Mouse (Mus musculus) mouse embryonic stem cell (cell line): ENCODE data around the gene Cuedc1.

Experiments used
- in situ Hi-C, 2 experiments: fragments of 300-500 bp; cut with MboI; formaldehyde crosslinking; loops; 1 replicate in 1 of 2; 3 replicates in 1 of 2; pipeline ENCODE4 v1.14.3; 2019 to 2020; ENCODE audit warnings: low sequenced_read_pairs in 2 of 2, low pct_unique_long_range_greater_than_20kb in 1 of 2, mixed read lengths in 1 of 2; ENCODE audit not compliant: unreplicated experiment in 1 of 2

Cuedc1 gene

DNA sequence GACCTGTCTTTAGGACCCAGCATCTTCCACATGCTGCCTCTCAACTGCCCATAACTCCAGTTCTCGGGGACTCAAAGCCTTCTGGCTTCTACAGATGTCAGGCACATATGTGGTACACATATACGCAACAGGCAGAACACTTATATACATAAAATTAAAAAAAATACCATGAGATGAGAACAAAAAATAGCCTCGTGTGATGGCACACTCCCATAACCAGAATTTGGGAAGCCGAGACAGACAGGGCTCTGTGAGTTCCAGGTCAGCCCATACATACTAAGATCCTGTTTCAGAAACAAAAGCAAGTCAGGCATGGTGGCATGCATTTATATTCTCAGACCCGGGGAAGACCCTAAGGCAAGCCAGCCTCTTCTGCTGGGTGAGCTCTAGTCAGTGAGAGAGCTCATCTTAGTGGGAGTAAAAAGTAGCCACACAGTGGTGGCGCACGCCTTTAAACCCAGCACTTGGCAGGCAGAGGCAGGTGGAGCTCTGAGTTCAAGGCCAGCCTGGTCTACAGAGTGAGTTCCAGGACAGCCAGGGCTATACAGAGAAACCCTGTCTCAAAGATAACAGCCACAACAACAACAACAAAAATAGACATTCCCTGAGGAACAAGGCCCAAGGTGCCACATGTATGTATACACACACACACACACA is 14.9 kb downstream of the Cuedc1 start:
- in situ Hi-C loops, result no loop called here

DNA sequence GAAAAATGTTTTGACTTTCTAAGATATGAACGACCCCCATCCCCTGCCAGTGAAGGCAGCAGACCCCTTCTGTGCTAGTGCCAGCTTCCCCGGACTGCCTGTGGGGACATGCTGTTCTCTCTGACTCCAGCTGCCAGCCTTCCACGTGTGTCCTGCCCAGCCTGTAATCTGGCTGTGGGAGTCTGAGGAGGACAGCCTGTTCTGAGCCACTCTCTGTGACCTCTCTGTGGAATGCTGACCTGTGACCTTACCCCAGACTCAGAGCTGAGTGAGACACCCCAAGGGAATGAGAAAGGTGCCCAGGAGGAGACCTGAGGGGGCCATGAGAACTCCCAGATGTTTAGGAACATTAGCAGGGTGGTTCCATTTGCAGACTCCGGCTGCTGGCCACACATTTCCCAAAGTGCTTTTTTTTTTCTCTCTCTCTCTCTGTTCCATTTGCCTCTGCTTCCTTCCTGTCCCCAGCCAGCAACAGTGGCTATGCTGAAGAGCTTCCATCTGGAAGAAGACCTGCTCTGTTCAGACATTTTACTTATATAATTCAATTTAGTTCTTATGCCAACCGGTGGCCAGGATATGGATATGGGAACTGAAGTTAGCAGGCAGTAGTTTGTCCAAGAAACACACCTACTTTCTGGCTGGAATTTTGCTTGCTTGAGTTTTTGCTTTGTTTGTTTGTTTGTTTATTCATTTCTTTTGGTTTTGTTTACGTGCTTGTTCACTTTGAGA is 15.8 kb downstream of the Cuedc1 start:
- in situ Hi-C loops, result no loop called here

DNA sequence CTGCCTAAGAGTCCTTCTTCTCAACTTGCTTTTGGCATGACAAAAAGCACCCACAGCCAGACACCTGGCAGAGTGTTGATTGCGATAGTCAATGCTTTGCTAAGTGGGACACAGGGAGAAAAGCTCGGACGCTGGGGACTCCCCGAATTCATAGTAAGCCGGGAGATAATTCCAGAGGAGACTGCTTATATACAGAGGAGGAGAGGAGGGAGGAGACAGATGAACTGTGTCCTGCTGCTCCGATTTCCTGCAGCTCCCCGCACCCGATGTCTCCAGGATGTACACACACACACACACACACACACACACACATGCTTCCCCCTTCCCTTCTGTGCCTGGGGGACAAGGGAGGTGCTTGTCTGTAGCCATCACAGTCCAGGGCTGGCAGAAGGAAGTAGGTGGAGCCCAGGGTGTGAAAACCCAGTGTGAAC is 17.0 kb downstream of the Cuedc1 start:
- in situ Hi-C loops, result no loop called here

DNA sequence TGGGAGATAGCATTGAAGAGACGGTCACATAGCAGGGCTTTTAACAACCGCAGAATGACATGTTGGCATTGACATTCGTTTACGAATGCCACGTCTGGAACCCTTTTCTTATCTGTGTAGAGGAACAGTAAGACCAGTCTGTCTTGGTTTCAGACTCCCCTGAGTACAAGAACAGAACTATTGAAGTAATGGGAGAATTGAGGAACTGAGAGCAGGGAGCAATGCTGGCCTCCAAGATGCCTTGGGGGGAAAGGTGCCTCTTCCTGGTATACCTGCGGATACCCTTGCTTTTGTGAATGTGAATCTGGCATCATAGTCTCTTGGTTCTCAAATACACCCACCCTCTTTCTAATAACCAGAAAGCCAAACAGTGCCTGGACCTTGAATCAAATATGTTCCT is 18.7 kb downstream of the Cuedc1 start:
- in situ Hi-C loops, result no loop called here

DNA sequence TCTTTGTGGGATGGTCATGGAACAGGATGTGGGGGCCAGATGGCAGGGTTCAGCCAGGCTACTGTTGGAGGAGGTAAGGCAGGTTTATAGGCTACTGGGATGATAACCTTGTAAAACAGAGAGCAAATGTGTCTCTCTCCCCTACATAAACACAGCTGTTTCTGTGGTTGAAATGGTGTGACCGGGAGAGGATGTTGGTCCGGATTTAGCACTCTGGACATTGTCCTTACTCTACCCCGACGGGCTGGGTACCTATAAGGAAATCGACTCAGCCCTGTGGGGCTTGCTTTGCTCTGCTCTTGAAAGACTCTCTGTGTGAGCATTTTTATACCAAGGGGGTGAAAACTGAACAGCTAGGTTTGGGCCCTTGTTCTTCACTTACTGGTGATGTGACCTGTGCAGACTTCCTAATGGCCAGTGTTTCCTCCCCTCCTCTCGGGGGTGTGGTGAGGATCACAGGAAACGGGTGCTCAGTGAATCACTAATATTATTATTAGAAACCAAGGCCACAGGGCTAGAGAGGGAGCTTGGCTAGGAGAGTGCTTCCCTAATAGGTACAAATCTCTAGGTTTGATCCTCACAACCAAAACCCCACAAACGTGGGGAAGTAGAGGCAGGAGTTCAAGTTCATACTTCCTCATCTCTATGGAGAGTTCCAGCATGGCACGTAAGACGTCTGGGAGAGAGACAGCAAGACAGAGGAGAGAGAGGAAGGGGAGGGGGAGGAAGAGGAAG is 19.7 kb downstream of the Cuedc1 start:
- in situ Hi-C loops, result no loop called here

DNA sequence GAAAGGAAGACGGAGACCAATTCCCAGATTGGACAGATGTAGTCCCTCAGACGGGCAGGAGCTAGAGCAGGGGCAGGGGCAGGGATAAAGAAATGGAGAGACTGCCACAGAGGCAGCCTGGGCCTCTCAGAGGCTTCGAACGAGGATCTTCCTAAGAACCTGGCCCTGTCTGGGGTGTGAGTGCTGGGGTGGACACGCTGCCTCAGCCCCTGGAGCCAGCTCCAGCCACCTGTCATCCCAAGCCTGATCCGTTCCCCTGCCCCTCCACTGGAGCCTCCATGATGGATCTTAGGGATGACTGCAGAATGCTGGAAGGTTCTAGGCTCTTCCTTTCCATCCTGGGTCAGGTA is 20.2 kb downstream of the Cuedc1 start:
- in situ Hi-C loops, result no loop called here

DNA sequence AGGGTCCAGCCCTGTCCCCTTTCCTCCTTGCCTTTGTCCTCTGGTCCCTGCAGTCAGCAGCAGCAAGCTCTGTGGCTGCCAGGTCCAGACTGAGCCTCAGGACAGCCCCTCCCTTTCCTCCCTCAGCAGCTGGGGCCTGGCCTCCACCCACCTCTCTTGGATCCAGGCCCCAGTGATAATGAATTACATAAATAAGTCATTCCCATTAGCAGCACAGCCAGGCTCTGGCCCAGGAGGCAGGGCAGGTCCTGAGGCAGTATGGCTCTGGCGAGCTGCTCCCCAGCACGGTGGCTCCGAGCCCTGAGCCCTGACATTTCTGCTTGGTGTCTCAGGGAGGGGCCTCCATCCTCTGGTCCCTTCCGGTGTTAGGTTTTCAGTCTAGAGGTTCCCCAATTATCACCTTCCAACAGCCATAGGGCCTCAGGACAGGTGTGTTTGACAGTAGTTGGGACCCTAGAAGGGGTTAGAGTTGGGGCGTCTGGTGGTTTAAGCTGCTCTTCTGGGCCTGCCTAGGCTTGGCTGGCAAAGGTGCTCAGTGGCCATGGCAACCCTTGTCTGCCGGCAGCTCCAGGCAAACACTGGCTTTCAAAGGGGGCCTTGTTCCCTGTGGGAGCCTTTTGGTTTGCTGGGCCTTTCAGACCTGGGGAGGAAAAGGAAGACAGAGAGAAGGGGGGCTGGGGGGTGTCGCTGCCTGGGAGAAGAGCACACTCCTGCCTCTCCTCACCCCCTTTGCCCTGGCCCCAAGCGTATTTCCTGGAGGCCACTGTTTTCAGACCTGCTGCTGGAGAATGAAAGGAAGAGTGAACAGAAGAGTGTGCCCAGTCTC is 21.2 kb downstream of the Cuedc1 start:
- in situ Hi-C loops, result no loop called here

DNA sequence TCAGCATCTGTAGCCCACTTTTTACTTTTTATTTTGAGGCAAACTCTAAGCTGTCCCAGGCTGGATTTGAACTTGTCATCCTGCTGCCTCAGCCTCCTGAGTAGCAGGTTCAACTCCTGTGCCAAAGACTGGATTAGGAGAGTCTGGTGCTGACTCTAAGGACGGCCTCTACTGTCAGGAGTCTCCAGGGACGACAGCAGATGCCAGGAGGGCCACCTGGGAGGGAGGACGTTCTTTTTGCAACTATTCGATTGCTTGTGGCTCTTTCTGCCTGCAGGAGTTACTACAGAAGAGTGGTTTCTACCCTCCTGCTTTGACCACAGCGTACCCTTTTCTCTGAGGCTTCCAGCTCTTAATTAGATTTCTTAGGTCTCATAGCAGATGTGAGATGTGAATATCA is 24.7 kb downstream of the Cuedc1 start:
- in situ Hi-C loops, result no loop called here

DNA sequence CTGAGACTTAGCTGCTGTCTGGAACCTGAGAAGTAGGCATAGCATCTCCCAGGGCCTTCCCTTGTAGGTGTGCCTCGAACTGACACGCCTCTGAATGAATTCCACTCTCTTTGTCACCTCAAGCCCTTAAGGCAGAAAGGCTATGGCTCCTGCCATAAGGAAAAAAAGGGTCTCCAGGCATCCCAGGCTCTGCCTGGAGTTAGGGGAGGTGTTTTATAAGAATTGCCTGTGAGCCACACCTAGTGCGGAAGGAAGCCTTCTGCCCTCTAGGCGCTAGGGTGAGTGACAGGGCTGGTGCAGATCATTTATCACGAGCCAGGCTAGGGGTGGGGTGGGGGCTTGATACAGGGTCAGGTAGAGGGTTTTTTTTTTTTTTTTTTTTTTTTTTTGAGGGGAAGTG is 25.2 kb downstream of the Cuedc1 start:
- in situ Hi-C loops, result no loop called here

DNA sequence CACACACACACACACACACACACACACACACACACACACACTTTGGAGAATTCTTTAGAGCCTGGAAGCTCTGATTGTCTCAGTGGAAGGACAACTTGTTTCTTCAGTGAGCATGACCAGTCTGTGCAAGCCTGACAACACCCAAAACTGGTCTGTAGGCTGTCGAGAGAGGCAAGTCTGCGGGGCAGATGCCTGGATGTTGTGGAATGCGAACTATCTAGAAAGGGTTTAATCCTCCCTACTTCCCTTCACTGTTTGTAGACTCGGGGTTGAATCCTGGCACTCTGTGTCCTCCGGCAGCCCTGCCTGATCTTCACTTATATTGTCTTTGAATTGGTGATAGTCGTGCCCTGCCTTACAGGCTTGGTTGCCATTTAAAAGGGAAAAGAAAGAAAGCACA is 25.9 kb downstream of the Cuedc1 start:
- in situ Hi-C loops, result no loop called here

DNA sequence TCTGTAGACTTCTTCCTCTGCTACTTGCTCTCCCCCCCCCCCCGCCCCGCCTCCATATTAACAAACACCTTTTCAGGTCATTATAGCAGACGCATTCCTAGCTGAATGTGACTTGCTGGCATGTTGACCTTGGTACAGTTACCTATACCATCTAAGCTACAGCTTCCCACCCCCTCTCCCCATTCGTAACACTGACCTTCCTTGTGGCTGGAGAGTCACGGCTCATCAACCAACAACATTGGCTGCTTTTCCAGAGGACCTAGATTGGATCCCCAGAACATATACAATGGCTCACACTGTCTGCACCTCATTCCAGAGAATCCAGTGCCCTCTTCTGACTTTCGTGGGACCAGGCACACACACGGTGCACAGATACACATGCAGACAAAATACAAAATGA is 27.6 kb downstream of the Cuedc1 start:
- in situ Hi-C loops, result no loop called here

DNA sequence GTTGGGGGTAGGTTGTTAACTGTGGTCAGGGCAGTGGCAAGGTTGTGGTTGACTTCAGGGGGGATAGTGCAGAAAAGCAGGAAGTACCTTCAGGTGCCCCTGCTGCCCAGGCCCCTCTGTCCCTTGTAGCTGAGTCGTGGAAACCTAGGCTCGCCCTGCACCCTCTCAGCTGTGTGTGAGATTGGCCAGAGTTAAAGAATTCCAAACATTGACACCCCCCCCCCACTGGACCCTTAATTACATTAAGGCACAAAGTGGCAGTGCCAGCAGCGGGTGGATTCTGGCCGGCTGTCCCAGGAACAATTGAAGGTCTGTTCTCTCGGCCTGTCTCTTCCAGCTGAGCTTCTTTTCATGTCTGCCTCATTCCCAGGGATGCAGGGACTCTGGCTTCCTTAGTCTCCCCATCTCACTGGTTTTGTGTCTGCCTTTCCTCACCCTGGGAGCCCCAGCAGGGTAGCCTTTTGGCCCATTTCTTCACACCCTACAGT is 28.5 kb downstream of the Cuedc1 start:
- in situ Hi-C loops, result no loop called here

DNA sequence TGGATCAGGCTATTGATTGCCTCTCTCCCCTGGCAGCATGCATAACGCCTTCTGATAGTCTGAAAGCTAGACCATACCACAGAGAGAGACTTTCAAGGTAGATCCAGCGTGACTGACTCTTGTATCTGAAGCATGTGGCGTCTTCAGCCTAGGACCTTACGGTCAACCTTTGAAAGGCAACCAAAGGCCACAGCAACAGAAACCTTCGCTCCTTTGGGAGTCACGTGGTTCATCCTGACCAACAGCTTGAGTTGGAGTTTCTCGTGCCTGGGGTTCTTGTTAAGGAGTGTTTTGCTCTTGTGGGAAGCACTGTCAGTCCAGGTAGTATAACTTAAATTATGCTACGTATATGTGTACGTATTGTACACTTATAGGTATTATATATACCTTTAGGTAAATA is 30.6 kb downstream of the Cuedc1 start:
- in situ Hi-C loops, result no loop called here

DNA sequence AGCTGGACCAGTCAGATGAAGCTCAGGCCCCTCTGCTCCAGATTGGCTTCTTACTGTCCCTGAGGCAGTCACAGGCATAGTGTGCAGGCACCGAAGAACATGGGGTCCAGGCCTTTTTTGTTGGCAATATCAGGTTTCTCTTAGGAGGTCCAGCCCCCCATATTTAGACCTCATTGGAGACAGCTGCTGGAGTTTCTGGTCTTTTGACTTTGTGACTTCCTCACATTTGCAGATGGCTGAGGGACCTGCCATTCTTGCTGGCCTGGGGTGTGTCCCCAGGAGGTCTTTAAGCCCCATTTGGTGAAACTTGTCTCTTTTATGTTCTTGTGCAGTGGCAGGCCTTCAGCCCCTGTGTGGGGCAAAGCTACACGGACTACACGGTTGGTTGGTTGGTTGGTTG is 31.4 kb downstream of the Cuedc1 start:
- in situ Hi-C loops, result no loop called here

DNA sequence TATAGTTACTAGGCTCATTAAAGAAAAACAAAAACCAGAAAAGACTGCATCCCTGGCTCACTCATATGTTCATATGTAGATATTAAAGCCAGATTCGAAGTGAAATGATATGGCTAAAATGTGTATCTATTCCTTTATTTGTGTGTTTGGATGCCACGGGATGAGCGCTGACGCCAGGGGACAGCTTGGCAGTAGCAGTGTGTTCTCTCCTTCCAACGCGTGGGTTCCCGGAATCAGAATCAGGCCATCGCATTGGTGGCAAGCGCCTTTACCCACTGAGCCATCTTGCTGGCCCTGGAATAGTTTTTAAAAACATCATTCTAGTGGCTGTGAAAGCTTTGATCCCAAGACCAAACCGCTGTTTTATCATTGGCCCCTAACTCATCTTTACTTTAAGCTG is 32.1 kb downstream of the Cuedc1 start:
- in situ Hi-C loops, result no loop called here

DNA sequence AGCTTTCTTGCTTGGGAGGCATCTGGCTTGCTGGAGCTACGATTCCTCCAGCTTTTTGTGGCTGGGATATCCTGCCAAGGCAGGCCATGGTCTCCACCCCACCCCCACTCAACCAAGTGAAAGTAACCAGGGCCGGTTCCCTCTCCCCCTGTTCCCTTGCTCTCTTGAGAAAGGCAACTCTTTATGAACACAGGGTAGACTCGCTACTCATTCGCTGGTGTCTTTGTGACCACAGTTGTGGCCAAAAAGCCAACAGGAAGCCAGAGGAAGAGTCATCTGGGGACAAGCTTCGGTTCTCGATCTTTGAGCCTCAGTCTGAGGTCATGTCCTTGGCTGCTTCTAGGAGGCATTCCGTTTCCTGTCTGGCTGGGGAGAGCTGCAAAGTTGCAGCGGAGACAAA is 34.0 kb downstream of the Cuedc1 start:
- in situ Hi-C loops, result no loop called here

DNA sequence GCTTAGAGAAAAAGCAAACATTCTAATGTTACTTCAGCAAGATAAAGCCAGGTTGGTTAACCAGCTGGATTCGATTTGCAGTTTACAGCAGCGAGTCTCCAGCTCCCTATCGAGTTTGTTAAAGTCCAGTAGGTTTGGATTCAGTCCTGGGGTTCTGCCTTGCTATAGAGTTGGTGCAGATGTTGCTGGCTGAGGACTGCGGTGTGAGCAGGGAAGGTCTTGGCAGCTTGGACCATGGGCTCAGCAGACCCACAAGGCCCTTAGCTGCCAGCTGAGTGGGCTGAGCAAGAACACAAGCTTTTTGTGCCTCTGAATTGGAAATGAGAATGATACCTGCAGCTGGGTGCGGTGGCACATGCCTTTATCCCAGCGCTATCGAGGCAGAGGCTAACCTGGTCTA is 37.4 kb downstream of the Cuedc1 start:
- in situ Hi-C loops, result no loop called here

DNA sequence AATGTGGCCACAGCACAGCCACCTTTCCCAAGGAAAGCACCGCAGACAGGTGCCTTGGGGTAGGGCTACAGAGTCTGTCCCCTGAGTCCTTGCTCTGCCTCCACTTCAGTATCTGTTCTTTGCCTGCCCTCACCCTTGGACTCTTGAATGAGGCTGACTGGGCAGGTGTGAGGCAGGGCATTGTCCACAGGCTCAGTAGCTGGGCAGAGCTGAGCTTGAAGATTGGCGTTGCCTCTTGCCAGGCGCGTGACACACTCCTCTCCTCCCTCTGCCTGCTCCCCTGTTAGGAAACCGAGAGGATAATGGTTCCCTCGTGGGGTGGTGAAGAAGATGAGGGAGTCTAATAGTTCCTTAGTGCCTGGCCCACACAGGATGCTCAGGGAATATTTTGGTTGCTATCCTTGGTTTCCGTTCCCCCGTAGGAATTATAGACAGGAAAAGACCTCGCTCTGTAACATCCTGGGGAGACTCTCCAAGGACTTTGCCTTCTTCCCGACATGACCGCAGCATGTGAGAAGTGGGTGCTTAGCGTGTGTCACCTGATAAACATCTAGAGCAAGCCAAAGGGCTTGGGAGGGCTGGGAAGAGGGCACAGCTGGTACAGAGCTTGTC is 40.1 kb downstream of the Cuedc1 start:
- in situ Hi-C loops, result no loop called here
